Mouse (Mus musculus) ES-Bruce4 (cell line): ENCODE results near the gene Pnmt.

Experiments
- EP300 ChIP-seq: IDR thresholded peaks from 2 replicates; pipeline ENCODE4 v1.6.1; 2011; ENCODE audit warnings: low read depth, low read length; ENCODE audit not compliant: insufficient read depth
- POLR2A ChIP-seq: IDR thresholded peaks from one replicate; pipeline ENCODE4 v1.8.1; 2011; ENCODE audit warnings: low read length; ENCODE audit not compliant: insufficient read depth

- TF ChIP-seq POLR2A = no peak
- TF ChIP-seq EP300 = no peak
These were observed 32.0 kb downstream of the Pnmt start for GRCm38 (mm10) chr11:98418273-98418672.
